Mouse (Mus musculus) forebrain, embryonic 14.5 days (tissue): ENCODE data around the gene Nxpe5. TPM values are rescaled to one million over a fixed set of nuclear protein-coding genes. Genes with fewer than 3 reads are reported as not detected.

Source experiments
- ATAC-seq: fragments of 200-750 bp; cut with Nextera tagmentation; 2 replicates; pipeline ENCODE4 v1.8.0; 2017; ENCODE audit warnings: mild to moderate bottlenecking, moderate library complexity
- DNase-seq: peaks from one replicate; pipeline ENCODE4 v3.0.0-alpha.2; 2015; ENCODE audit warnings: low spot score
- H3K27ac ChIP-seq: fragments of 300-500 bp; sonication (generic); 2 replicates; pipeline ENCODE4 v1.5.1; 2014; ENCODE audit warnings: low read depth, mild to moderate bottlenecking, control low read depth, low read length, moderate library complexity
- H3K27me3 ChIP-seq: fragments of 300-500 bp; sonication (generic); replicated peaks from 2 replicates; pipeline ENCODE4 v1.6.1; 2014; ENCODE audit warnings: low read length, control low read depth, mixed read lengths; ENCODE audit not compliant: control insufficient read depth, insufficient read depth
- H3K36me3 ChIP-seq: fragments of 300-500 bp; sonication (generic); 2 replicates; pipeline ENCODE4 v1.6.1; 2014; ENCODE audit warnings: low read length, control low read depth; ENCODE audit not compliant: control insufficient read depth, insufficient read depth
- H3K4me1 ChIP-seq: fragments of 300-500 bp; sonication (generic); 2 replicates; pipeline ENCODE4 v1.6.1; 2014; ENCODE audit warnings: antibody characterized with exemption, low read length, control low read depth; ENCODE audit not compliant: control insufficient read depth, insufficient read depth
- H3K4me2 ChIP-seq: fragments of 300-500 bp; sonication (generic); 2 replicates; pipeline ENCODE4 v1.6.1; 2014; ENCODE audit warnings: mild to moderate bottlenecking, control low read depth, low read length
- H3K4me3 ChIP-seq: fragments of 300-500 bp; sonication (generic); 2 replicates; pipeline ENCODE4 v1.5.1; 2014; ENCODE audit warnings: low read depth, low read length, control low read depth
- H3K9ac ChIP-seq: fragments of 300-500 bp; sonication (generic); 2 replicates; pipeline ENCODE4 v1.6.1; 2014; ENCODE audit warnings: mild to moderate bottlenecking, low read length, control low read depth, moderate library complexity
- H3K9me3 ChIP-seq: fragments of 300-500 bp; sonication (generic); replicated peaks from 2 replicates; pipeline ENCODE4 v1.6.1; 2016; ENCODE audit warnings: low read length, control low read depth, mixed read lengths; ENCODE audit not compliant: control insufficient read depth
- WGBS: fragments of 180-500 bp; shearing (Covaris S2); extraction: QIAGEN DNeasy Blood & Tissue Kit; methylation state at CpG from one replicate; pipeline ENCODE4 v1.1.7; 2014; 5-methylcytosine and 5-hydroxymethylcytosine counted together
- polyA plus RNA-seq: library from polyadenylated mRNA; unstranded; fragments of >200 nt; fragmentation: Nextera tagmentation; extraction: Ambion mirVana; gene quantifications from 2 replicates; pipeline ENCODE4 v1.2.1, GENCODE M21; 2014

The Nxpe5 gene
- polyA plus RNA-seq, 1 experiment from 2014 or later: not detected

DNA sequence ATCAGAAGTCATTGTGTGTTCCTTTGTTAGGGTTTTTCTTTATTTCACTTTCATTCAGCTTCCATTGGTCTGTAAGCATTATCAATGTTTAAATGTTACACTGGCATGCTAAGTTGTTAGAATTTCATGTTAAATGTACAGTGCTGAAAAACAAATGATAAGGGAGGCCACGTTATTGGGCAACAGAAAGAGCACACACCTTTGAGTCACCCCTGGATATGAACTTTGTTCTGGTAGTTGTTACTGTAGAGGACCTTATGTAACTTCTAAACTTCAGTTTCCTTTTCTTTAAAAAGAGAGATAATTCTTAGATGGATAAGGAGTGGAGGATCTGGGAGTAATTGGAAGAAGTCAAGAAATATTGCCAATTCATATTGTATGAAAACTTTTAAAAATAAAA, 65.9 kb downstream of the Nxpe5 start:
- Histone ChIP-seq H3K27me3 (no peaks in the 10 kb centered on the region), H3K4me1 (no peaks in the 10 kb centered on the region), H3K4me2 (no peak overlapping the region), H3K36me3 (no peaks in the 10 kb centered on the region), H3K9me3 (no peaks in the 10 kb centered on the region), H3K9ac (no peak overlapping the region), H3K4me3 (no peak overlapping the region), H3K27ac (no peak overlapping the region)
- ATAC-seq (no peak), DNase-seq (no peak)
- WGBS: 86% methylated on average over 1 of the region's 1 CpGs

DNA sequence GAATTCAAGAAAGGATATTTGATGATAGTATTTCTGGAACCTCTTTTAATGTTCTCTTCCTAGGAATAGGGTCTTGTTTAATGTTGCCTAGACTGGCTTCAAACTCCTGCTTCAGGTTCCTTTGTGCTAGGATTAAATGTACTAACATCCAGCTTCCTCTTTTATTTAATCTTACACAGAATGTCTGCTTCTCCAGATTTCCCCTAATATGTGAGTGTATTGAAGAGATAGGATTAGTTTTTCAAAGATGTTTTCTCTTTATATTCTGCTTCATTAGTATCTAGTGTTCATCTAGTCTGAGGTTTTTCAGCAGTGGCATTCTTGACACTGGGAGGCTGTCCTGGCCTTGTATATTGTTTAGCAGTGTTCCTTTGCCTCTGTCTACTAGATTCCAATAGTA, 68.5 kb downstream of the Nxpe5 start:
- Histone ChIP-seq H3K4me3 (no peak overlapping the region), H3K9me3 (no peaks in the 10 kb centered on the region), H3K4me2 (no peak overlapping the region), H3K27ac (no peak overlapping the region), H3K27me3 (no peaks in the 10 kb centered on the region), H3K36me3 (no peaks in the 10 kb centered on the region), H3K9ac (no peak overlapping the region), H3K4me1 (no peaks in the 10 kb centered on the region)
- no peak for ATAC-seq
- no peak for DNase-seq

DNA sequence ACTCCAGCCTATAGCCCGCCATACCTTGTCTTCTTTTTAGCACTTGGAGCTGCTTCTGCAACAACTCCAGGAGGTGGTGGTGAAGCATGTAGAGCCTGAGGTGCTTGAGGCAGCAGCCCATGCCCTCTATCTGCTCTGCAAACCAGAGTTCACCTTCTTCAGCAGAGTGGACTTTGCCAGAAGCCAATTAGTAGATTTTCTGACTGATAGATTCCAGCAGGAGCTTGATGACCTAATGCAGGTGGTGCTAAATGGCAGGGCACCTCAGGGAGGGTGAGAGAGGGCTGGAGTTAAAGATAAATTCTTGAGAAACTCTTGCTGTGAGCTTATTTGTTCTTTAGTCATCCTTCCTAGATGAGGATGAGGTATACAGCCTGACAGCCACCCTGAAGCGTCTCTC, 73.9 kb downstream of the Nxpe5 start:
- no peak overlapping the region for H3K4me3 ChIP-seq
- DNase-seq: no peak
- H3K27ac ChIP-seq: no peak overlapping the region
- no peaks in the 10 kb centered on the region for H3K36me3 ChIP-seq
- 91% methylated on average over 2 of the region's 2 CpGs for WGBS
- no peaks in the 10 kb centered on the region for H3K27me3 ChIP-seq
- no peaks in the 10 kb centered on the region for H3K4me1 ChIP-seq
- H3K9me3 ChIP-seq: no peaks in the 10 kb centered on the region
- ATAC-seq: no peak
- H3K9ac ChIP-seq: no peak overlapping the region
- H3K4me2 ChIP-seq: no peak overlapping the region

Other genes with a start within 250 kb of the Nxpe5 start
- gene Azgp1, start 244.4 kb upstream of the Nxpe5 start, polyA plus RNA-seq: not detected in 2 replicates
- gene Smok3a, start 204.6 kb upstream of the Nxpe5 start, polyA plus RNA-seq: not detected in 2 replicates
- gene Smok3b, start 204.5 kb upstream of the Nxpe5 start, polyA plus RNA-seq: not detected in 2 replicates
- gene Smok3c, start 172.7 kb upstream of the Nxpe5 start, polyA plus RNA-seq: not detected in 2 replicates
- 32.6 and 36.6 TPM in 2 replicates for gene Zkscan1, start 140.8 kb upstream of the Nxpe5 start, polyA plus RNA-seq
- gene Zscan21, start 109.0 kb upstream of the Nxpe5 start, polyA plus RNA-seq: 137 and 147 TPM in 2 replicates
- 21.8 and 24.3 TPM in 2 replicates for gene Zfp113, start 70.2 kb upstream of the Nxpe5 start, polyA plus RNA-seq
- 249 and 270 TPM in 2 replicates for gene Cops6, start 64.8 kb upstream of the Nxpe5 start, polyA plus RNA-seq
- 16.4 and 17.0 TPM in 2 replicates for gene Ap4m1, start 53.9 kb upstream of the Nxpe5 start, polyA plus RNA-seq
- gene Mcm7, start 53.5 kb upstream of the Nxpe5 start, polyA plus RNA-seq: 176 and 181 TPM in 2 replicates
- 95.4 and 96.5 TPM in 2 replicates for gene Taf6, start 38.4 kb upstream of the Nxpe5 start, polyA plus RNA-seq
- gene Cnpy4, start 38.4 kb upstream of the Nxpe5 start, polyA plus RNA-seq: 36.4 and 37.1 TPM in 2 replicates
- 11.9 and 13.1 TPM in 2 replicates for gene Mblac1, start 31.6 kb upstream of the Nxpe5 start, polyA plus RNA-seq
- 73.7 and 88.2 TPM in 2 replicates for gene Lamtor4, start 29.6 kb downstream of the Nxpe5 start, polyA plus RNA-seq
- 8.9 and 9.8 TPM in 2 replicates for gene BC037034, start 38.1 kb downstream of the Nxpe5 start, polyA plus RNA-seq
- gene Gal3st4, start 46.9 kb downstream of the Nxpe5 start, polyA plus RNA-seq: 1.3 and 1.8 TPM in 2 replicates
- gene Gm43720, start 54.1 kb downstream of the Nxpe5 start, polyA plus RNA-seq: 0.09 TPM in 1 of 2 replicates, not detected in the other
- 34.9 and 37.8 TPM in 2 replicates for gene Gpc2, start 54.1 kb downstream of the Nxpe5 start, polyA plus RNA-seq
- 2.3 and 4.0 TPM in 2 replicates for gene Stag3, start 54.3 kb downstream of the Nxpe5 start, polyA plus RNA-seq
- not detected in 2 replicates for gene Pvrig, start 116.1 kb downstream of the Nxpe5 start, polyA plus RNA-seq
- gene Zfp157, start 215.6 kb downstream of the Nxpe5 start, polyA plus RNA-seq: 70.1 and 78.7 TPM in 2 replicates